Mouse (Mus musculus): ENCODE data around the gene Selenot. TPM values are rescaled to one million over a fixed set of nuclear protein-coding genes. Genes with fewer than 3 reads are reported as not detected.

Gene Selenot
- polyA plus RNA-seq (2012; rRNA removed), result 26.9 and 35.7 TPM in 2 replicates

GRCm38 (mm10) chr3:58576137-58577066 is at the start of gene Selenot:
Gene Selenot (plus strand): TSS chr3:58576636.

GRCm38 (mm10) chr3:58636406-58637295 is 60.2 kb downstream of the Selenot start, which contains the start of gene Erich6:
Gene Erich6 (minus strand): TSS chr3:58637207.

Other genes starting within 250 kb of the Selenot start
- 4.3 and 5.0 TPM in 2 replicates for gene Tsc22d2, start 161.9 kb upstream of the Selenot start, polyA plus RNA-seq (2012; rRNA removed)
- 39.3 and 48.8 TPM in 2 replicates for gene Eif2a, start 50.8 kb upstream of the Selenot start, polyA plus RNA-seq (2012; rRNA removed)
- 26.6 and 32.1 TPM in 2 replicates for gene Serp1, start 50.7 kb upstream of the Selenot start, polyA plus RNA-seq (2012; rRNA removed)
- gene Erich6, start 60.6 kb downstream of the Selenot start, polyA plus RNA-seq (2012; rRNA removed), result not detected in 2 replicates
- gene Siah2, start 115.8 kb downstream of the Selenot start, polyA plus RNA-seq (2012; rRNA removed), result 4.3 and 4.9 TPM in 2 replicates
- not detected in 2 replicates for gene Mindy4b-ps, start 245.7 kb downstream of the Selenot start, polyA plus RNA-seq (2012; rRNA removed)